Mouse (Mus musculus) right cerebral cortex, postnatal 25 days (tissue): ENCODE data around the gene Znfx1.
"Not testable (repeated sequence)": the region's sequence is repeated elsewhere in the genome, so short reads cannot be mapped to it uniquely, and the experiment has no call there.

Source experiments
- DNase-seq: peaks from one replicate; pipeline ENCODE4 v3.0.0; 2022

The Znfx1 gene

GRCm38 (mm10) chr2:167048698-167049358 lies 14.0 kb downstream of the Znfx1 start:
- no peak for DNase-seq

GRCm38 (mm10) chr2:167048223-167048622 lies 14.6 kb downstream of the Znfx1 start:
- no peak for DNase-seq

GRCm38 (mm10) chr2:167043400-167044121 lies 19.3 kb downstream of the Znfx1 start:
- no peak for DNase-seq

GRCm38 (mm10) chr2:167039386-167039785 lies 23.4 kb downstream of the Znfx1 start:
- DNase-seq, result no peak

GRCm38 (mm10) chr2:167038716-167039115 lies 24.1 kb downstream of the Znfx1 start:
- no peak for DNase-seq

- no peak for DNase-seq
Observed at GRCm38 (mm10) chr2:167038297-167038696, 24.5 kb downstream of the Znfx1 start.

- DNase-seq, result no peak
Observed at GRCm38 (mm10) chr2:167037710-167038109, 25.1 kb downstream of the Znfx1 start.

- DNase-seq, result no peak
Observed at GRCm38 (mm10) chr2:167030507-167030906, 32.3 kb downstream of the Znfx1 start.

- no peak for DNase-seq
Observed at GRCm38 (mm10) chr2:167028553-167028952, 34.3 kb downstream of the Znfx1 start.

- no peak for DNase-seq
Observed at GRCm38 (mm10) chr2:167019396-167019795, 43.4 kb downstream of the Znfx1 start.

- DNase-seq, result no peak
Observed at GRCm38 (mm10) chr2:167015382-167015718, 47.5 kb downstream of the Znfx1 start.

- DNase-seq, result peak; percentile 94
Observed at GRCm38 (mm10) chr2:167014702-167015381, 48.0 kb downstream of the Znfx1 start, which contains the start of gene Ddx27. Ddx27 (plus strand) TSS chr2:167015193.

- no peak for DNase-seq
Observed at GRCm38 (mm10) chr2:167010546-167010945, 52.3 kb downstream of the Znfx1 start.

GRCm38 (mm10) chr2:167009483-167009882 lies 53.3 kb downstream of the Znfx1 start:
- DNase-seq, result no peak

GRCm38 (mm10) chr2:167007565-167007964 lies 55.2 kb downstream of the Znfx1 start:
- DNase-seq, result not testable (repeated sequence)

GRCm38 (mm10) chr2:167007001-167007491 lies 55.8 kb downstream of the Znfx1 start:
- no peak for DNase-seq

- DNase-seq, result no peak
Observed at GRCm38 (mm10) chr2:167006355-167006754, 56.5 kb downstream of the Znfx1 start.

- DNase-seq, result peak; percentile 41
Observed at GRCm38 (mm10) chr2:167004099-167004854, 58.5 kb downstream of the Znfx1 start.

- DNase-seq, result no peak
Observed at GRCm38 (mm10) chr2:167001486-167001885, 61.3 kb downstream of the Znfx1 start.

GRCm38 (mm10) chr2:166996533-166996894 lies 66.3 kb downstream of the Znfx1 start:
- DNase-seq, result no peak

GRCm38 (mm10) chr2:166995796-166996532 lies 66.9 kb downstream of the Znfx1 start, which contains the start of gene Stau1:
Stau1 (minus strand) TSS chr2:166996299.
- peak; percentile 95 for DNase-seq
